In the genomic region with DNA sequence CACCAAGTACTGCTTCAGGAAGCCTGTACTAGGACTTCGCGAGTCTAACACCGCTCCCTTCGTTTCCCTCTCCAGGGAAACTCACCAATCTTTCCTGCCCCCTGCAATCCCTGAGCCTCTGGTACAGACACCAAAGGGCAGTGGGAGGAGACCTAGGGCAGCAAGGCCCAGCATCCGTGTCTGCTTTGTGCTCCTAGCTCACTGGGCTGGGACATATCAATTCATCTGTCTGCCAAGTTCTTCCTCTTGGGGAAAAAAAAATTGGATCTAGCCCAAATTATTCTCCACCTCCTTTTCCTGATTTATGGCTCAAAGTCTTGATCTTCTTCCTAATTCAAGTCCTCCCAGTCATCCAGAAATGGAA, we compare ENCODE assay signal across 8 mouse cellular contexts.
DNase-seq lines count a peak whose midpoint lies in the region; ATAC-seq lines count a peak whose summit lies in the region.
"Had no signal": no experiment of that assay in that cellular context is flagged by ENCODE, and none has a peak within 500 bp of the region (broad histone marks: within the 10 kb centered on the region; RNA-seq: fewer than 3 reads in every experiment).

No protein-coding gene starts in this region.

- H3K27ac ChIP-seq in kidney, embryonic 14.5 days (ENCODE audit: low read depth, low read length): no peak overlapping the region
- no peak overlapping the region for H3K27ac ChIP-seq in embryonic facial prominence, embryonic 14.5 days (replicated peaks; ENCODE audit: low read depth, low read length)
- no peak overlapping the region; the same call in 1 of the 2 replicates for H3K27ac ChIP-seq in hindbrain, embryonic 13.5 days
- no peak overlapping the region for H3K27ac ChIP-seq in midbrain, embryonic 16.5 days (ENCODE audit: low read length)
- H3K27ac ChIP-seq: liver, embryonic 13.5 days had no signal

- H3K9me3 ChIP-seq in kidney, embryonic 14.5 days (ENCODE audit: control insufficient read depth, low read length): no peaks in the 10 kb centered on the region
- H3K9me3 ChIP-seq in embryonic facial prominence, embryonic 14.5 days (ENCODE audit: control insufficient read depth, low read length): no peaks in the 10 kb centered on the region
- H3K9me3 ChIP-seq in hindbrain, embryonic 13.5 days: no peaks in the 10 kb centered on the region
- H3K9me3 ChIP-seq in midbrain, embryonic 16.5 days (replicated peaks; ENCODE audit: control insufficient read depth, low read length, poor library complexity, severe bottlenecking): no peaks in the 10 kb centered on the region
- H3K9me3 ChIP-seq: liver, embryonic 13.5 days had no signal

- peak; percentile 51 for ATAC-seq in kidney, embryonic 14.5 days (ENCODE audit: low FRiP score, low TSS enrichment)
- ATAC-seq in embryonic facial prominence, embryonic 14.5 days (ENCODE audit: low read depth): no peak
- peak; percentile 52; the same call in 1 of the 2 replicates for ATAC-seq in hindbrain, embryonic 13.5 days (ENCODE audit: low FRiP score)
- no peak; the same call in 1 of the 2 replicates for ATAC-seq in midbrain, embryonic 16.5 days

- 2% methylated on average over 5 of the region's 5 CpGs for WGBS in kidney, embryonic 14.5 days
- WGBS in embryonic facial prominence, embryonic 14.5 days: 10% methylated on average over 5 of the region's 5 CpGs
- 4% methylated on average over 5 of the region's 5 CpGs for WGBS in hindbrain, embryonic 13.5 days
- WGBS in midbrain, embryonic 16.5 days: 4% methylated on average over 5 of the region's 5 CpGs

- peak overlapping the region; percentile 35 for H3K4me2 ChIP-seq in kidney, embryonic 14.5 days (replicated peaks; ENCODE audit: low read depth, low read length)
- H3K4me2 ChIP-seq in embryonic facial prominence, embryonic 14.5 days (ENCODE audit: low read depth, low read length): peak overlapping the region; percentile 39; the same call in 1 of the 2 replicates
- peak overlapping the region; percentile 47 for H3K4me2 ChIP-seq in hindbrain, embryonic 13.5 days
- peak overlapping the region; percentile 37 for H3K4me2 ChIP-seq in midbrain, embryonic 16.5 days (ENCODE audit: low read length)
- H3K4me2 ChIP-seq: liver, embryonic 13.5 days had no signal

- H3K36me3 ChIP-seq in kidney, embryonic 14.5 days (ENCODE audit: control insufficient read depth, insufficient read depth, low read length): no peaks in the 10 kb centered on the region
- H3K36me3 ChIP-seq in embryonic facial prominence, embryonic 14.5 days (ENCODE audit: control insufficient read depth, insufficient read depth, low read length): no peaks in the 10 kb centered on the region
- no peaks in the 10 kb centered on the region for H3K36me3 ChIP-seq in hindbrain, embryonic 13.5 days
- H3K36me3 ChIP-seq in midbrain, embryonic 16.5 days (ENCODE audit: control insufficient read depth, insufficient read depth, low read length): no peaks in the 10 kb centered on the region
- H3K36me3 ChIP-seq: liver, embryonic 13.5 days had no signal

- 0 out of 2 replicates have a peak, but pooled peaks cover 2% of the 10 kb centered on the region for H3K4me1 ChIP-seq in kidney, embryonic 14.5 days (ENCODE audit: control insufficient read depth, insufficient read depth, low read length)
- H3K4me1 ChIP-seq in embryonic facial prominence, embryonic 14.5 days (ENCODE audit: control insufficient read depth, insufficient read depth, low read length): no peaks in the 10 kb centered on the region
- H3K4me1 ChIP-seq in hindbrain, embryonic 13.5 days (replicated peaks): peaks cover 44% of the 10 kb centered on the region
- peaks cover 23% of the 10 kb centered on the region for H3K4me1 ChIP-seq in midbrain, embryonic 16.5 days (ENCODE audit: control insufficient read depth, insufficient read depth, low read length)
- H3K4me1 ChIP-seq: liver, embryonic 13.5 days had no signal

- H3K4me3 ChIP-seq in kidney, embryonic 14.5 days (ENCODE audit: low read length): no peak overlapping the region
- H3K4me3 ChIP-seq in embryonic facial prominence, embryonic 14.5 days (ENCODE audit: low read depth, low read length): no peak overlapping the region
- peak overlapping the region; percentile 16 for H3K4me3 ChIP-seq in hindbrain, embryonic 13.5 days
- no peak overlapping the region for H3K4me3 ChIP-seq in midbrain, embryonic 16.5 days (ENCODE audit: low read depth, low read length)
- H3K4me3 ChIP-seq: liver, embryonic 13.5 days had no signal

- H3K9ac ChIP-seq in kidney, embryonic 14.5 days (ENCODE audit: low read depth, low read length): no peak overlapping the region
- no peak overlapping the region for H3K9ac ChIP-seq in embryonic facial prominence, embryonic 14.5 days (ENCODE audit: low read depth, low read length)
- H3K9ac ChIP-seq in hindbrain, embryonic 13.5 days: peak overlapping the region; percentile 61; the same call in 1 of the 2 replicates
- H3K9ac ChIP-seq in midbrain, embryonic 16.5 days (ENCODE audit: low read depth, low read length): 0 out of 2 replicates have a peak overlapping the region, but pooled peaks have one; percentile 39
- H3K9ac ChIP-seq: liver, embryonic 13.5 days had no signal

- DNase-seq in kidney, postnatal 4 days: no peak
- DNase-seq in embryonic facial prominence, embryonic 14.5 days (ENCODE audit: low spot score): peak; percentile 12
- no peak for DNase-seq in c-Kit-positive CD71-positive TER-119-positive erythroid progenitor cells, embryonic 14.5 days (ENCODE audit: low spot score)
- DNase-seq in B cell, adult 2 months: no peak
- DNase-seq: liver, embryonic 13.5 days had no signal

- H3K27me3 ChIP-seq in kidney, embryonic 14.5 days (ENCODE audit: control insufficient read depth, insufficient read depth, low read length): peaks cover 3% of the 10 kb centered on the region; the same call in 1 of the 2 replicates
- peaks cover 3% of the 10 kb centered on the region; the same call in 1 of the 2 replicates for H3K27me3 ChIP-seq in embryonic facial prominence, embryonic 14.5 days (replicated peaks; ENCODE audit: control insufficient read depth, insufficient read depth, low read length)
- no peaks in the 10 kb centered on the region for H3K27me3 ChIP-seq in hindbrain, embryonic 13.5 days
- H3K27me3 ChIP-seq in midbrain, embryonic 16.5 days (ENCODE audit: control insufficient read depth, insufficient read depth, low read depth, low read length): no peaks in the 10 kb centered on the region

Comparison
In these comparisons a context has a peak if more than half of its experiments do, and no peak if none do; other contexts are left out.
1. ATAC-seq: peak in kidney, embryonic 14.5 days (single experiment) and hindbrain, embryonic 13.5 days (single experiment); none in embryonic facial prominence, embryonic 14.5 days (single experiment) and midbrain, embryonic 16.5 days (single experiment).
2. H3K9ac ChIP-seq: peak in hindbrain, embryonic 13.5 days (single experiment) and midbrain, embryonic 16.5 days (single experiment); none in kidney, embryonic 14.5 days (single experiment) and embryonic facial prominence, embryonic 14.5 days (single experiment).
3. Peak in every context shown above with its lines, with median percentiles within 50 percentile points of each other: H3K4me2 ChIP-seq.